Mouse (Mus musculus): ENCODE results near the gene Myo5a. TPM values are rescaled to one million over a fixed set of nuclear protein-coding genes. Genes with fewer than 3 reads are reported as not detected.

Myo5a gene
- polyA plus RNA-seq (2014; fragmentation: Nextera tagmentation; extraction: Ambion mirVana), result 23.5 and 25.3 TPM in 2 replicates

DNA sequence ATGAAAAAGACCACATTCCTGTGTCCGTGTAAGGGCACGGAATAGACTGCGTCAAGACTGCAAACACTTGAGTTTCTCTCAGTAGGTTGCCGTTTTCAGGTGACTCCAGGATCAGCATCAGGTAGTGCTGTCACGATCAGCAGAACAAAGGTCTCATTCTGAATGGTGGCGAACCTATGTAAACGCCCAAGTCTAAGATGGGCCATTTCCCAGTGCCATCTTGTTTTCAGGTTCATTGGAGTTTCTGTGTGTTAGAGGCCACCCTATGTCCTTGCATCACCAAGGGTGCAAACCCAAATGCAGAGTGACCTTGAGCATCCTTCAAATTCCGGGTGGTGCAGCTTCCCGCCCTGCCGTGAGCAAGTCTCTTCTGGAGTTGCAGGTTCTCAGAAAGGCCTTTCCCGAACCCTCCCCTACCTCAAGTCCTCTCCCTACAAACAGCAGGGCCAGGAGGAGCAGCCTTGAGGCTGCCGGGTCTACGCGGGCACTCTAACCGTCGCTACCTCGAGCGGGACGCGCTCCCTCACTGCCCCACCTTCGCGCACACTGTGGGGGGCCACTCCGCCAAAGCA, at the start of gene Myo5a:
Gene Myo5a, plus strand, starts transcription at position 559 of the 572 bp plus-strand sequence.
- ATAC-seq (replicated peaks; ENCODE audit: insufficient number of reproducible peaks, low FRiP score, low TSS enrichment, low read depth), result peak; percentile 70; the same call in 1 of the 2 replicates

DNA sequence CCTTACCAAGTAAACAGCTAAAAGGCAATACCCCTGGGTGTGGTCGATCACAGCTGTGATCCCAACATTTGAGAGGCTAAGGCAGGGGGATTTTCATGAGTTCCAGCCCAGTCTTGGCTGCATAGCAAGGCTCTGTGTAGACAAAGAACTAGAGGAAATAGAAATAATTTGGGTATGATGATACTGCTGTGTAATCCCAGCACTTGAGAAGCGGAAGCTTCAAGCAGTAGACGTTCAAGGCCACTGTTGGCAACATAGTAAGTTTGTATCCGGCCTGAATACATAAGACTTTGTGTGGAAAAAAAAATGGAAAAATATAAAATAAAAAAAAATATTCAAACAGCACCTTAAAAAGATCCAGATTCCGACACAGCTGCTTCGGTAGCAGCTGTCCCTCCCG, 48.3 kb upstream of the Myo5a start:
- Histone ChIP-seq H3K36me3 (replicated peaks; ENCODE audit: control insufficient read depth, insufficient read depth, low read depth, low read length) (no peaks in the 10 kb centered on the region), H3K4me3 (ENCODE audit: low read depth, low read length) (no peak overlapping the region), H3K4me2 (ENCODE audit: low read depth, low read length) (no peak overlapping the region), H3K27me3 (ENCODE audit: control insufficient read depth, insufficient read depth, low read length) (no peaks in the 10 kb centered on the region), H3K27ac (replicated peaks; ENCODE audit: low read depth, low read length) (no peak overlapping the region), H3K9me3 (replicated peaks; ENCODE audit: control insufficient read depth, low read length) (no peaks in the 10 kb centered on the region), H3K4me1 (ENCODE audit: control insufficient read depth, insufficient read depth, low read length) (no peaks in the 10 kb centered on the region), H3K9ac (replicated peaks; ENCODE audit: low read length) (no peak overlapping the region)
- 86% methylated on average over 7 of the region's 7 CpGs for WGBS
- DNase-seq (ENCODE audit: low spot score) (no peak), ATAC-seq (replicated peaks; ENCODE audit: insufficient number of reproducible peaks, low FRiP score, low TSS enrichment, low read depth) (no peak)

More for the DNA sequence above, at the start of gene Myo5a:
- Histone ChIP-seq H3K9ac (replicated peaks; ENCODE audit: low read length) (peak within 1 kb of the TSS; percentile 92), H3K9me3 (replicated peaks; ENCODE audit: control insufficient read depth, low read length) (no peaks in the 10 kb centered on the region), H3K36me3 (replicated peaks; ENCODE audit: control insufficient read depth, insufficient read depth, low read depth, low read length) (no peaks in the 10 kb centered on the region), H3K27ac (replicated peaks; ENCODE audit: low read depth, low read length) (peak within 1 kb of the TSS; percentile 87), H3K27me3 (ENCODE audit: control insufficient read depth, insufficient read depth, low read length) (no peaks in the 10 kb centered on the region), H3K4me1 (ENCODE audit: control insufficient read depth, insufficient read depth, low read length) (no peaks in the 10 kb centered on the region), H3K4me3 (ENCODE audit: low read depth, low read length) (peak within 1 kb of the TSS; percentile 88), H3K4me2 (ENCODE audit: low read depth, low read length) (peak within 1 kb of the TSS; percentile 92)
- WGBS, result 20% methylated on average over 23 of the region's 23 CpGs
- DNase-seq (ENCODE audit: low spot score), result no peak

DNA sequence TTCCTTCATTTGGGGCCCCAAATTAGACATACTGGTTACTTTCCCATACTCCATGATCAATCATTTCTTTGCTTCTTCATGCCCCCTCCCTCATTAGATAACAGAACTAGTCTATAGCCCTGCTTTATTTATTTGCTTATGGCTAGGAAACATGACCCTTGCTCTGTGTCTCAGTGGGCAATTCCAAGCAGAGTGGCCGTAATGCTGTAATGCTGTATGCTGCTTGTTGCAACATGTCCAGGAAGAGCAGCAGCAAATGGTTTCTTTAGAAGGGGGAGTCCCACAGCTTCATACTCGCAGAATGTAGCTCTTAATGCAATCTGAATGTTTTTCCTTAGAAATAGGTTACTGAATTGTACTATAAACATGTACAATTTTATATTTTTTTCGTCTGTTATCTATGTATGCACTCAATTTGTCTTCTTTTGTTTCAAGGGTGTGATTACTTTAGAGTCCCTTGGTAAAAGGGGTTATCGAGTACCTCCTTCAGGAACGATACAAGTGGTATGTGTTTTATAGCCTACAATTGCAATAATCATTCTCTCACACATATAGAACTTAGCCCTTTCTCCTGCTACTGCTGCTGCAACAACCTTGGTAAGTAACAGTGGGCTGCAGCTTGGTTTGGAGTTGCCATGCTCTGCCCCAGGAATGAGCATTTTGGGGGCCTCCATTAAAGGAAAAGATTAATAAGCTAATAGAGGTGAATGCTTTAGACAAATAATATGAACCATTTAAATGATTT, 47.5 kb upstream of the Myo5a start:
- WGBS, result 70% methylated on average over 5 of the region's 5 CpGs
- Histone ChIP-seq H3K4me2 (ENCODE audit: low read depth, low read length) (no peak overlapping the region), H3K9ac (replicated peaks; ENCODE audit: low read length) (no peak overlapping the region), H3K4me1 (ENCODE audit: control insufficient read depth, insufficient read depth, low read length) (no peaks in the 10 kb centered on the region), H3K4me3 (ENCODE audit: low read depth, low read length) (no peak overlapping the region), H3K9me3 (replicated peaks; ENCODE audit: control insufficient read depth, low read length) (no peaks in the 10 kb centered on the region), H3K36me3 (replicated peaks; ENCODE audit: control insufficient read depth, insufficient read depth, low read depth, low read length) (no peaks in the 10 kb centered on the region), H3K27me3 (ENCODE audit: control insufficient read depth, insufficient read depth, low read length) (no peaks in the 10 kb centered on the region), H3K27ac (replicated peaks; ENCODE audit: low read depth, low read length) (no peak overlapping the region)
- no peak for ATAC-seq (replicated peaks; ENCODE audit: insufficient number of reproducible peaks, low FRiP score, low TSS enrichment, low read depth)
- DNase-seq (ENCODE audit: low spot score), result no peak

DNA sequence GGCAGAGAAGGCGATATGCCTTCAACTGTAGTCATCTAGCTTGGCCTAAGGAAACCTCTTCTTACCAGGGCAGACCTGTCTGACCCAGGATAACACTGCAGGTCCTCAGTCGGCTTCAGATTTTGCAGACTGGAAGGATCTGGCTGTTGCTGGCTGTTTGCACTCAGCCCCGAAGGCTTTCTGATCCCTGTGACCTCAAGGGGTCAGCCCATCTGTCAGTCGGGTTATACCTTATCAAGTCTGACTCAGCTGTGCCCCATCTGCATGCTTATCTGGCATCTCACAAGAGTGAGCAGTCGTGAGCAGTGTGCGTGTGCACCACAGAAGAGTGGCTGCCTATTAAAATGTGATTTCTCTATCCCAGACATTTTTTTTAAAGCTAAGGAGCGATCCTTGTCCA, 46.7 kb upstream of the Myo5a start:
- H3K4me3 ChIP-seq (ENCODE audit: low read depth, low read length), result no peak overlapping the region
- 37% methylated on average over 7 of the region's 7 CpGs for WGBS
- H3K36me3 ChIP-seq (replicated peaks; ENCODE audit: control insufficient read depth, insufficient read depth, low read depth, low read length), result no peaks in the 10 kb centered on the region
- H3K27ac ChIP-seq (replicated peaks; ENCODE audit: low read depth, low read length), result no peak overlapping the region
- no peak overlapping the region for H3K9ac ChIP-seq (replicated peaks; ENCODE audit: low read length)
- H3K4me1 ChIP-seq (ENCODE audit: control insufficient read depth, insufficient read depth, low read length), result no peaks in the 10 kb centered on the region
- ATAC-seq (replicated peaks; ENCODE audit: insufficient number of reproducible peaks, low FRiP score, low TSS enrichment, low read depth), result no peak
- no peak overlapping the region for H3K4me2 ChIP-seq (ENCODE audit: low read depth, low read length)
- no peak for DNase-seq (ENCODE audit: low spot score)
- no peaks in the 10 kb centered on the region for H3K9me3 ChIP-seq (replicated peaks; ENCODE audit: control insufficient read depth, low read length)
- no peaks in the 10 kb centered on the region for H3K27me3 ChIP-seq (ENCODE audit: control insufficient read depth, insufficient read depth, low read length)

DNA sequence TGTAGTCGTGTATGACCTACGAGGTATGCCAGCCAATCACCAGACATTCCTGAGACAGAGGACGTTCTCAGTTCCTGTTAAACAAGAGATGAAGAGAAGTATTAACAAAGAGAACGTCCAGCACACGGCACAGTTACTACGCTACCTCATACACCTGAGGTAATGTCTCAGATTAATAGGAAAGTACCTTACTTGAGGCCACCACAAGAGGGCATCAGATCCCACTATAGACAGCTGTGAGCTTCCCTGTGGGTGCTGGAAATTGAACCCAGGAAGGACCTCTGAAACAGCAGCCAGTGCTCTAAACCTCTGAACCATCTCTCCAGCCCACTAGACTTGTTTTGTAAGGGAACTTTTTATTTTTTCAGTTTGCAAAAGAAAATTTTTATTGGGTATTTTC, 45.1 kb upstream of the Myo5a start:
- Histone ChIP-seq H3K27ac (replicated peaks; ENCODE audit: low read depth, low read length) (no peak overlapping the region), H3K27me3 (ENCODE audit: control insufficient read depth, insufficient read depth, low read length) (no peaks in the 10 kb centered on the region), H3K4me1 (ENCODE audit: control insufficient read depth, insufficient read depth, low read length) (no peaks in the 10 kb centered on the region), H3K4me2 (ENCODE audit: low read depth, low read length) (no peak overlapping the region), H3K9me3 (replicated peaks; ENCODE audit: control insufficient read depth, low read length) (no peaks in the 10 kb centered on the region), H3K4me3 (ENCODE audit: low read depth, low read length) (no peak overlapping the region), H3K9ac (replicated peaks; ENCODE audit: low read length) (no peak overlapping the region), H3K36me3 (replicated peaks; ENCODE audit: control insufficient read depth, insufficient read depth, low read depth, low read length) (no peaks in the 10 kb centered on the region)
- 73% methylated on average over 6 of the region's 6 CpGs for WGBS
- ATAC-seq (replicated peaks; ENCODE audit: insufficient number of reproducible peaks, low FRiP score, low TSS enrichment, low read depth) (no peak), DNase-seq (ENCODE audit: low spot score) (no peak)

DNA sequence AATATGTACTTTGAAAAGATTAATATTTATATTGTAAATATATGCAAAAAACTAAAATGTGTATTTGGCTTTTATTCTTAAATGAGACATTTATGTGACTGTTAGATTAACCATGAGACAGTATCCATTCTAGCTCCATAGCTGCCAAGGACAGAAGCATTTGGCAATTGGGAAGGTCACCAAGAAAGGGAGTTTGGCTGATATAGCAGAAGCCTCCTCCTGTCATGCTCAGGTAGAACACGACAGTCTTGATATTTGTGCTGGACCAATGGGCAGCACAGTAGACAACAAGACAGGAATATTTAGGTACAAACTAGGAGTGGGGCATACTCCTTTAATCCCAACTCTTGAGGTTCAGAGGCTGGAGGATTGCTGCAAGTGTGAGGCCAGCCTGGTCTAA, 38.4 kb upstream of the Myo5a start:
- no peaks in the 10 kb centered on the region for H3K36me3 ChIP-seq (replicated peaks; ENCODE audit: control insufficient read depth, insufficient read depth, low read depth, low read length)
- H3K9ac ChIP-seq (replicated peaks; ENCODE audit: low read length), result no peak overlapping the region
- no peak overlapping the region for H3K27ac ChIP-seq (replicated peaks; ENCODE audit: low read depth, low read length)
- no peak overlapping the region for H3K4me3 ChIP-seq (ENCODE audit: low read depth, low read length)
- H3K27me3 ChIP-seq (ENCODE audit: control insufficient read depth, insufficient read depth, low read length), result no peaks in the 10 kb centered on the region
- DNase-seq (ENCODE audit: low spot score), result no peak
- H3K4me2 ChIP-seq (ENCODE audit: low read depth, low read length), result no peak overlapping the region
- 94% methylated on average over 1 of the region's 1 CpGs for WGBS
- ATAC-seq (replicated peaks; ENCODE audit: insufficient number of reproducible peaks, low FRiP score, low TSS enrichment, low read depth), result no peak
- no peaks in the 10 kb centered on the region for H3K9me3 ChIP-seq (replicated peaks; ENCODE audit: control insufficient read depth, low read length)
- H3K4me1 ChIP-seq (ENCODE audit: control insufficient read depth, insufficient read depth, low read length), result no peaks in the 10 kb centered on the region

DNA sequence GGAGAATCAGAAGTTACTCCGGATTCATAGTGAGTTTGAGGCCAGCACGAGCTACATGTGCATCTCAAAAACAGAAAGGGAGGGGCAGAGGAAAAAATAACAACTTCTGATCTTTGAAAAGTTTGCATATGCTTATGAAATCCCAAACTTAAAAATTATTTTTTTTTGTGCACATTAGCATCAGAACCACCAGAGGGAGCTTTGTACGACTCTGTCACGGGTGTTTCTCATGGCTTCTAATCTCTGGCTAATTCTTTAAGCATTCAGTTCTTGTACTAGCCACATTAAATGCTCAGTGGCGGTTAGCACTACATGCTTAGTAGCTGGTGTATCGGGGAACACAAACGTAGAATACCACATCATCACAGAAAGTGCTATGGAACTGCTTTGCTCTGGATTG, 37.7 kb upstream of the Myo5a start:
- H3K9me3 ChIP-seq (replicated peaks; ENCODE audit: control insufficient read depth, low read length), result no peaks in the 10 kb centered on the region
- H3K4me2 ChIP-seq (ENCODE audit: low read depth, low read length), result no peak overlapping the region
- DNase-seq (ENCODE audit: low spot score) (peak; percentile 48), ATAC-seq (replicated peaks; ENCODE audit: insufficient number of reproducible peaks, low FRiP score, low TSS enrichment, low read depth) (no peak)
- H3K9ac ChIP-seq (replicated peaks; ENCODE audit: low read length), result no peak overlapping the region
- H3K27ac ChIP-seq (replicated peaks; ENCODE audit: low read depth, low read length), result no peak overlapping the region
- no peaks in the 10 kb centered on the region for H3K36me3 ChIP-seq (replicated peaks; ENCODE audit: control insufficient read depth, insufficient read depth, low read depth, low read length)
- H3K4me1 ChIP-seq (ENCODE audit: control insufficient read depth, insufficient read depth, low read length), result no peaks in the 10 kb centered on the region
- no peak overlapping the region for H3K4me3 ChIP-seq (ENCODE audit: low read depth, low read length)
- 59% methylated on average over 7 of the region's 7 CpGs for WGBS
- H3K27me3 ChIP-seq (ENCODE audit: control insufficient read depth, insufficient read depth, low read length), result no peaks in the 10 kb centered on the region

DNA sequence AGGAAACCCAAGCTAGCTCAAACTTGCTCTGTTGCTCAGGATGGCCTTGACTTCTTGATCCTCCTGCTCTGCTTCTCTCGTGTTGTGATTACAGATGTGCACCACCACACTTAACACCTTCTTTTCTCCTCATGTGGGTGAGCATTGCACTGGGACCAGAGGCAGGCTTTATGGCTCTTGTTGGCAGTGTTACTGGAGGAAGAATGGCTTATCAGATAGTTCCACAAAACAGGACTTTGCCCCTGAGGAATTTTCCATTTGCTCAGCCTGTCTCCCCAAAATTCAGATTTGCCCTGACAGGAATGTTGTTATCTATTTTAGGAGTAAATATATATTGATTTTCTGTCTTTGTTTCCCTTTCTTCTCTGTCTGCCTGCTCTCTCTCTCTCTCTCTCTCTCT, 36.1 kb upstream of the Myo5a start:
- Histone ChIP-seq H3K9ac (replicated peaks; ENCODE audit: low read length) (no peak overlapping the region), H3K4me3 (ENCODE audit: low read depth, low read length) (no peak overlapping the region), H3K4me2 (ENCODE audit: low read depth, low read length) (no peak overlapping the region), H3K4me1 (ENCODE audit: control insufficient read depth, insufficient read depth, low read length) (no peaks in the 10 kb centered on the region), H3K27ac (replicated peaks; ENCODE audit: low read depth, low read length) (no peak overlapping the region), H3K9me3 (replicated peaks; ENCODE audit: control insufficient read depth, low read length) (no peaks in the 10 kb centered on the region), H3K36me3 (replicated peaks; ENCODE audit: control insufficient read depth, insufficient read depth, low read depth, low read length) (no peaks in the 10 kb centered on the region), H3K27me3 (ENCODE audit: control insufficient read depth, insufficient read depth, low read length) (no peaks in the 10 kb centered on the region)
- no peak for ATAC-seq (replicated peaks; ENCODE audit: insufficient number of reproducible peaks, low FRiP score, low TSS enrichment, low read depth)
- DNase-seq (ENCODE audit: low spot score), result no peak
- 54% methylated on average over 1 of the region's 1 CpGs for WGBS
